Comparison of ENCODE assay signal across 8 mouse cellular contexts in the genomic region with DNA sequence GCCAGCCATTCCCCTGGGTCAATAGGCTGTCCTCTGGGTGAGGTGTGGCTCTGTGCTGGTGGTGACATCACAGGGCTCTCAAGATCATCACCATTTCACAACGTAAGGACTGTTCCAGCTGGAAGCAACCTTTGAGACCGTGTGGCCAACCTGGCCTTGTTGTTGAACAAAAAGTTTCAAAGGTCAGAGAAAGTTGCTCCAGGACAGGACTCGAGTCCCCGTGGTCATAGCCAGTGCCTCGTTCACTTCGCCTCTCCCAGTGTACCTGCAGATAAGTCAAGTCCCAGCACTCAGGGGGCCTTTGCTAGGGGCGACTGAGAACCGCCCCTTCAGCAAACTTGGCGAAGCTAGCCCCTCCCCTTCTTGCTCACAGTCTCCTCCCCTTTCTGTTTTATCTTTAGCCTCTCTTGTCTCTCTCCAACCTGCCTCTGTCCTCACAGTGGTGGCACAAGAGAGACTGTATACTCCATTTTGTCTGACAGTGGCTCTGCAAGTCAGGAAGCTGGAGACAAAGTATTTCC. TPM values are rescaled to one million over a fixed set of nuclear protein-coding genes. Genes with fewer than 3 reads are reported as not detected.
DNase-seq lines count a peak whose midpoint lies in the region; ATAC-seq lines count a peak whose summit lies in the region.

No protein-coding gene starts in this region.

- H3K4me2 ChIP-seq in heart, embryonic 15.5 days: peak overlapping the region; percentile 30; the same call in 1 of the 2 replicates
- H3K4me2 ChIP-seq in stomach, embryonic 14.5 days (replicated peaks; ENCODE audit: low read depth, low read length): no peak overlapping the region
- H3K4me2 ChIP-seq in hindbrain, embryonic 13.5 days: no peak overlapping the region

- no peak overlapping the region for H3K4me3 ChIP-seq in heart, embryonic 15.5 days
- H3K4me3 ChIP-seq in stomach, embryonic 14.5 days (ENCODE audit: low read depth, low read length): no peak overlapping the region
- H3K4me3 ChIP-seq in hindbrain, embryonic 13.5 days: no peak overlapping the region

- H3K27me3 ChIP-seq in heart, embryonic 15.5 days: no peaks in the 10 kb centered on the region
- no peaks in the 10 kb centered on the region for H3K27me3 ChIP-seq in stomach, embryonic 14.5 days (ENCODE audit: control insufficient read depth, insufficient read depth, low read length)
- H3K27me3 ChIP-seq in hindbrain, embryonic 13.5 days: no peaks in the 10 kb centered on the region

- H3K9ac ChIP-seq in heart, embryonic 15.5 days: no peak overlapping the region
- no peak overlapping the region for H3K9ac ChIP-seq in stomach, embryonic 14.5 days (replicated peaks; ENCODE audit: low read depth, low read length)
- H3K9ac ChIP-seq in hindbrain, embryonic 13.5 days: no peak overlapping the region

- no peak for DNase-seq in heart, postnatal 36 days
- peak; percentile 44 to 56 for DNase-seq in adrenal gland, postnatal 36 days
- DNase-seq in kidney, postnatal 14 days: peak; percentile 30
- DNase-seq in left cerebral cortex, postnatal 14 days (ENCODE audit: low spot score in 2 of 2): no peak

- 22% methylated on average over 9 of the region's 9 CpGs for WGBS in heart, embryonic 15.5 days
- 24% methylated on average over 9 of the region's 9 CpGs for WGBS in stomach, embryonic 14.5 days
- 43% methylated on average over 9 of the region's 9 CpGs for WGBS in hindbrain, embryonic 13.5 days

- peaks cover 8% of the 10 kb centered on the region for H3K4me1 ChIP-seq in heart, embryonic 15.5 days (replicated peaks)
- H3K4me1 ChIP-seq in stomach, embryonic 14.5 days (ENCODE audit: control insufficient read depth, insufficient read depth, low read length): no peaks in the 10 kb centered on the region
- 0 out of 2 replicates have a peak, but pooled peaks cover 5% of the 10 kb centered on the region for H3K4me1 ChIP-seq in hindbrain, embryonic 13.5 days (replicated peaks)

- intact Hi-C loops in heart, postnatal 36 days (cut with DNase I): loop anchor here (5.0 kb wide), 1 partner anchor 74 kb away; no protein-coding TSS in a partner anchor
- intact Hi-C loops in left cerebral cortex, postnatal 14 days (cut with DNase I): no loop called here

- no peak for ATAC-seq in heart, embryonic 15.5 days (replicated peaks; ENCODE audit: insufficient number of reproducible peaks, insufficient read depth, low FRiP score, low read depth)
- ATAC-seq in stomach, embryonic 14.5 days (ENCODE audit: insufficient number of reproducible peaks, insufficient read depth, low FRiP score, low read depth): peak; percentile 86
- ATAC-seq in monocyte, adult 5-6 weeks (replicated peaks; ENCODE audit: insufficient number of reproducible peaks, low FRiP score, low TSS enrichment, poor library complexity, severe bottlenecking): no peak
- no peak for ATAC-seq in hindbrain, embryonic 13.5 days (ENCODE audit: low FRiP score)

- H3K36me3 ChIP-seq in heart, embryonic 15.5 days: no peaks in the 10 kb centered on the region
- no peaks in the 10 kb centered on the region for H3K36me3 ChIP-seq in stomach, embryonic 14.5 days (ENCODE audit: control insufficient read depth, insufficient read depth, low read length)
- H3K36me3 ChIP-seq in hindbrain, embryonic 13.5 days: no peaks in the 10 kb centered on the region

- no peaks in the 10 kb centered on the region for H3K9me3 ChIP-seq in heart, embryonic 15.5 days (replicated peaks)
- H3K9me3 ChIP-seq in stomach, embryonic 14.5 days (ENCODE audit: control insufficient read depth, low read depth, low read length): no peaks in the 10 kb centered on the region
- H3K9me3 ChIP-seq in hindbrain, embryonic 13.5 days: no peaks in the 10 kb centered on the region

- H3K27ac ChIP-seq in heart, embryonic 15.5 days: no peak overlapping the region
- no peak overlapping the region for H3K27ac ChIP-seq in stomach, embryonic 14.5 days (ENCODE audit: low read length)
- H3K27ac ChIP-seq in hindbrain, embryonic 13.5 days: no peak overlapping the region

RNA-seq across cellular contexts. Expression of a gene that starts 22.6 kb away (rescaled TPM):
- polyA plus RNA-seq in heart, embryonic 15.5 days (2015; fragmentation: Nextera tagmentation; extraction: Ambion mirVana): 23.7 and 24.7 TPM in 2 replicates
- 10 to 100 TPM; 29.5 to 34.2 TPM for total RNA-seq in heart, postnatal 36 days (2021)
- 100 to 1,000 TPM in 1 of 2 experiments, 10 to 100 TPM in 1; 52.9 to 113 TPM for total RNA-seq in adrenal gland, postnatal 36 days (2021)
- polyA plus RNA-seq in stomach, embryonic 14.5 days (2014; fragmentation: Nextera tagmentation; extraction: Ambion mirVana): 42.4 and 42.8 TPM in 2 replicates
- 52.6 to 69.1 TPM (median 61.7 TPM) in 3 replicates for total RNA-seq in monocyte, adult 5-6 weeks (2017)
- 34.2 and 35.4 TPM in 2 replicates for polyA plus RNA-seq in hindbrain, embryonic 13.5 days (2015; fragmentation: Nextera tagmentation; extraction: Ambion mirVana)
- total RNA-seq in left cerebral cortex, postnatal 14 days (2021): 10 to 100 TPM; 64.0 to 65.9 TPM

Comparison
In these comparisons a context has a peak if more than half of its experiments do, and no peak if none do; other contexts are left out.
1. DNase-seq: peak in adrenal gland, postnatal 36 days (2 of 2) and kidney, postnatal 14 days (single experiment); none in heart, postnatal 36 days (0 of 2) and left cerebral cortex, postnatal 14 days (0 of 2).